Comparison of ENCODE assay signal across 14 mouse cellular contexts in genomic region chr9:113026904-113027193, GRCm38 (mm10).
"Had no signal": no experiment of that assay in that cellular context is flagged by ENCODE, and none has a peak within 500 bp of the region (broad histone marks: within the 10 kb centered on the region; RNA-seq: fewer than 3 reads in every experiment).

No protein-coding gene starts in this region.

- H3K27ac ChIP-seq: limb, embryonic 13.5 days; liver, embryonic 15.5 days; midbrain, embryonic 12.5 days; neural tube, embryonic 13.5 days had no signal

- DNase-seq: kidney, adult 11 months; kidney, postnatal 10 days; lung, embryonic 14.5 days; lung, postnatal 10 days; lung, postnatal 4 days; retina, postnatal 1 day; spleen, adult 18-20 months; thymus, adult 2 months; thymus, postnatal 36 days had no signal

- ATAC-seq: midbrain, embryonic 16.5 days had no signal

- H3K4me3 ChIP-seq: limb, embryonic 13.5 days; liver, embryonic 15.5 days; midbrain, embryonic 12.5 days; neural tube, embryonic 13.5 days had no signal
